Mouse (Mus musculus) neural tube, embryonic 12.5 days (tissue): ENCODE measurements around the gene Daam1. TPM values are rescaled to one million over a fixed set of nuclear protein-coding genes. Genes with fewer than 3 reads are reported as not detected.

Source experiments
- ATAC-seq: fragments of 200-750 bp; cut with Nextera tagmentation; 2 replicates; pipeline ENCODE4 v1.8.0; 2017; ENCODE audit warnings: low read depth, mild to moderate bottlenecking, moderate TSS enrichment, moderate library complexity; ENCODE audit not compliant: low FRiP score
- H3K27ac ChIP-seq: fragments of 300-500 bp; sonication (generic); 2 replicates; pipeline ENCODE4 v1.5.1; 2016
- H3K27me3 ChIP-seq: fragments of 300-500 bp; sonication (generic); replicated peaks from 2 replicates; pipeline ENCODE4 v1.6.1; 2016; ENCODE audit warnings: mild to moderate bottlenecking
- H3K36me3 ChIP-seq: fragments of 300-500 bp; sonication (generic); 2 replicates; pipeline ENCODE4 v1.6.1; 2016; ENCODE audit warnings: mild to moderate bottlenecking
- H3K4me1 ChIP-seq: fragments of 300-500 bp; sonication (generic); 2 replicates; pipeline ENCODE4 v1.6.1; 2016
- H3K4me2 ChIP-seq: fragments of 300-500 bp; sonication (generic); replicated peaks from 2 replicates; pipeline ENCODE4 v1.6.1; 2016; ENCODE audit warnings: mild to moderate bottlenecking
- H3K4me3 ChIP-seq: fragments of 300-500 bp; sonication (generic); 2 replicates; pipeline ENCODE4 v1.5.1; 2016
- H3K9ac ChIP-seq: fragments of 300-500 bp; sonication (generic); 2 replicates; pipeline ENCODE4 v1.6.1; 2016; ENCODE audit warnings: mild to moderate bottlenecking
- H3K9me3 ChIP-seq: fragments of 300-500 bp; sonication (generic); 2 replicates; pipeline ENCODE4 v1.6.1; 2016; ENCODE audit warnings: mild to moderate bottlenecking
- WGBS: fragments of 180-500 bp; shearing (Covaris S2); methylation state at CpG from one replicate; pipeline ENCODE4 v1.1.7; 2016; 5-methylcytosine and 5-hydroxymethylcytosine counted together
- polyA plus RNA-seq: library from polyadenylated mRNA; unstranded; fragments of >200 nt; fragmentation: Nextera tagmentation; extraction: Ambion mirVana; gene quantifications from 2 replicates; pipeline ENCODE4 v1.2.1, GENCODE M21; 2016

Gene Daam1
- polyA plus RNA-seq, 1 experiment from 2014 or later = 16.1 TPM

- H3K9me3 ChIP-seq = no peaks in the 10 kb centered on the region
- H3K36me3 ChIP-seq = peaks cover 37% of the 10 kb centered on the region
- H3K9ac ChIP-seq = no peak overlapping the region
- H3K27ac ChIP-seq = no peak overlapping the region
- no peak overlapping the region for H3K4me3 ChIP-seq
- 88% methylated on average over 9 of the region's 9 CpGs for whole genome bisulfite sequencing
- H3K4me1 ChIP-seq = no peaks in the 10 kb centered on the region
- no peak for ATAC-seq
- H3K4me2 ChIP-seq = no peak overlapping the region
- no peaks in the 10 kb centered on the region for H3K27me3 ChIP-seq
These were observed 140.1 kb downstream of the Daam1 start for GRCm38 (mm10) chr12:71970791-71971654.

DNA sequence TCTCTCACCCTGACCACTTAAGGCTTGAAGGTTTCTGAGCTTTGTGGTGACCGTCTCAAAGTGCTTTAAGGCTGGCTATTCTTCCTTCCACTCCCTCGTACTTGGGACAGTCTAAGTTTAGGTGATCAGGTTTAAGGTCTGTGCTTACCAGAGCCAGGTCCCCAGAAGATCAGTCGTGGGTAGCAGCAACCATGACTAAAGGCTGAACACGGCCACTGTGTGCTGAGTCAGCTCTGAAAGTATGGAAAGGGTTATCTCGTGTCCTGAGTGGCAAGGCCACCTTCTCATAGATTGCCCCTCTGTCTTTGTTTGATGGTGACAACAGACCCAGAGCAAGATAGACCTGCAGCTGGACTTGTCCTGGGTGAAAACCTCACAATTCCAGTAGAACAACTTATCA, 141.2 kb downstream of the Daam1 start:
- H3K4me3 ChIP-seq = no peak overlapping the region
- H3K9ac ChIP-seq = no peak overlapping the region
- H3K9me3 ChIP-seq = no peaks in the 10 kb centered on the region
- 84% methylated on average over 5 of the region's 5 CpGs for WGBS
- no peak overlapping the region for H3K27ac ChIP-seq
- peaks cover 48% of the 10 kb centered on the region for H3K36me3 ChIP-seq
- no peaks in the 10 kb centered on the region for H3K4me1 ChIP-seq
- H3K27me3 ChIP-seq = no peaks in the 10 kb centered on the region
- H3K4me2 ChIP-seq = no peak overlapping the region
- ATAC-seq = no peak

DNA sequence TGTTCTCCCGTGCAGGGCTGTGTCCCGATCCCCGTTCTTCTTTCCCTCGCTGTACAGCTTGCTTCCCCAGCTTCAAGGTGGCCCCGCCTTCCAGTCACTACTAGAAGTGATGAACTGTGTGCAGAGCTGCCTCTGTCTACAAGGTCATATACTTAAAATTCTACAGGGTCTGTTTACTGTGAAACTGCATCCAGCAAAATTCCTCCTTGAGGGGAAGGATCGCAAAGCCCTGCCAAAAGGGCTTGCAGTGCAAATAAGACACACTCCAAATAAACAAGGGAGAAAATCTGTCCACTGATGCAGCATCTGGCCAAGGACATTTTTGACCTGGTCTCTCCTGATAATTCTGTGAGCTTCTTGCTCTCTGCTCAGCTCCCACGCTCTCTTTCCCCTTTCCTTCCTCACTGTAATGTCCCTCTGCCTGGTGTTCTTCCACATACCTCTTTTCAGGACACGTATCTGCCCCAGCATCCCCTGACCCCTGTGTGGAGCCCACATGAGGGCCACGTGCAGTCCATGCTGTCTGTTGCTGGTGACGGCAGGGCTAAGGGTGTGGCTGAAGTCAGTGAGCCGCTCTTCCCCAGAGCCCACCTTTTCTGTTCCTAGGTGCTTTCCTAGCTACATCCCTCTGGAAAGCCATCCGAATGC, 141.9 kb downstream of the Daam1 start:
- no peak overlapping the region for H3K4me2 ChIP-seq
- no peak overlapping the region for H3K4me3 ChIP-seq
- H3K9me3 ChIP-seq = no peaks in the 10 kb centered on the region
- WGBS = 86% methylated on average over 12 of the region's 12 CpGs
- H3K9ac ChIP-seq = no peak overlapping the region
- no peak overlapping the region for H3K27ac ChIP-seq
- ATAC-seq = no peak
- H3K36me3 ChIP-seq = peaks cover 54% of the 10 kb centered on the region
- H3K4me1 ChIP-seq = no peaks in the 10 kb centered on the region
- no peaks in the 10 kb centered on the region for H3K27me3 ChIP-seq

DNA sequence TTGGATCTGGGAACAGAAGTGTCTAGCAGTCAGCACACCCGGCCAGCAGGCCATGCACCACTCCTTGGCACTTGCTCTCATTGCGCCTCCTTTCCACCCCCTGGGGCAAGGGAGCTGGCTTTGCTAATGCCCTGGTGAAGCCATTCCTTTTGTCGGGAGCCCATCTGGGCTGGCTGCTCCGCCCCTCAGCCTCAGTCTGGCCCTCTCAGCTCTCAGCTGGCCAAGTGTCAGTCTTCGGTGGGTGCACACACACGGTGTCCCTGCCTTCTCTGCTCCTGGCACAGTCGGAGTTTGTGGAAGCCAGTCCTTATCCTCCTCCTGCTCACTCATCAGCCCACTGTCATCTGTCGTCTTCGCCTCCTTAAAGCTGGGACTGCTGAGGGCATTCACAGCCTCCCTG, 142.7 kb downstream of the Daam1 start:
- Histone ChIP-seq H3K4me1 (no peaks in the 10 kb centered on the region), H3K4me3 (no peak overlapping the region), H3K27ac (no peak overlapping the region), H3K36me3 (peaks cover 58% of the 10 kb centered on the region), H3K4me2 (no peak overlapping the region), H3K27me3 (no peaks in the 10 kb centered on the region), H3K9ac (no peak overlapping the region), H3K9me3 (no peaks in the 10 kb centered on the region)
- no peak for ATAC-seq
- WGBS = 60% methylated on average over 9 of the region's 9 CpGs

DNA sequence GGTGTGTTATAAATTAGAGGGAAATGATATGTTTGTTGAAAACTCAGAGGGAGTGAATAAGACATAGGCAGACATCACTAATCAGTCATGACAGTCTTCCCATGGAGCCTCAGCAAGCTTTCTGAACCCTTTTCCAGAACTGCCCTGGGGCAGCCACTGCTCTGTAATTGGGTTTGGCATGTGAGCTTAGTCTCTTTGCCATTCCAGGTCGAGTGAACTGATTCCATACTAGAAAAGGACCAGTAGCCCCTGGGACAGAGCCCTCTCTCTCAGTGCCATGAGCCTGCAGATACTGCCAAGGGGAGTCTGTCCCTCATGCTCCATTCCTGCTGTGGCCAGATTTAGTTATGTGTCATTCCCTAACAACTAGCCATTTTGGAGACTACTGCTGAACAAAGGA, 144.7 kb downstream of the Daam1 start:
- Histone ChIP-seq H3K36me3 (peaks cover 71% of the 10 kb centered on the region), H3K27ac (no peak overlapping the region), H3K4me1 (no peaks in the 10 kb centered on the region), H3K9me3 (no peaks in the 10 kb centered on the region), H3K4me3 (no peak overlapping the region), H3K9ac (no peak overlapping the region), H3K4me2 (no peak overlapping the region), H3K27me3 (no peaks in the 10 kb centered on the region)
- no peak for ATAC-seq
- WGBS = 76% methylated on average over 1 of the region's 1 CpGs

- Histone ChIP-seq H3K4me1 (no peaks in the 10 kb centered on the region), H3K27ac (no peak overlapping the region), H3K9me3 (no peaks in the 10 kb centered on the region), H3K4me2 (no peak overlapping the region), H3K36me3 (peaks cover 70% of the 10 kb centered on the region), H3K27me3 (no peaks in the 10 kb centered on the region), H3K4me3 (no peak overlapping the region), H3K9ac (no peak overlapping the region)
- 69% methylated on average over 7 of the region's 7 CpGs for WGBS
- no peak for ATAC-seq
These were observed 145.6 kb downstream of the Daam1 start for GRCm38 (mm10) chr12:71976361-71976960.

- Histone ChIP-seq H3K27ac (no peak overlapping the region), H3K9me3 (no peaks in the 10 kb centered on the region), H3K4me1 (no peaks in the 10 kb centered on the region), H3K27me3 (no peaks in the 10 kb centered on the region), H3K4me2 (no peak overlapping the region), H3K36me3 (peaks cover 67% of the 10 kb centered on the region), H3K9ac (no peak overlapping the region), H3K4me3 (no peak overlapping the region)
- ATAC-seq = no peak
- WGBS = 93% methylated on average over 7 of the region's 7 CpGs
These were observed 146.5 kb downstream of the Daam1 start for GRCm38 (mm10) chr12:71977364-71977763.

- no peak overlapping the region for H3K4me2 ChIP-seq
- no peaks in the 10 kb centered on the region for H3K4me1 ChIP-seq
- no peak for ATAC-seq
- H3K9me3 ChIP-seq = no peaks in the 10 kb centered on the region
- peaks cover 77% of the 10 kb centered on the region for H3K36me3 ChIP-seq
- no peak overlapping the region for H3K9ac ChIP-seq
- no peak overlapping the region for H3K4me3 ChIP-seq
- no peak overlapping the region for H3K27ac ChIP-seq
- WGBS = 77% methylated on average over 12 of the region's 12 CpGs
- no peaks in the 10 kb centered on the region for H3K27me3 ChIP-seq
These were observed 147.9 kb downstream of the Daam1 start for GRCm38 (mm10) chr12:71978513-71979352.

- H3K27me3 ChIP-seq = no peaks in the 10 kb centered on the region
- H3K27ac ChIP-seq = no peak overlapping the region
- no peaks in the 10 kb centered on the region for H3K9me3 ChIP-seq
- H3K4me1 ChIP-seq = no peaks in the 10 kb centered on the region
- no peak for ATAC-seq
- no peak overlapping the region for H3K4me2 ChIP-seq
- H3K9ac ChIP-seq = no peak overlapping the region
- no peak overlapping the region for H3K4me3 ChIP-seq
- peaks cover 84% of the 10 kb centered on the region for H3K36me3 ChIP-seq
- 77% methylated on average over 6 of the region's 6 CpGs for WGBS
These were observed 149.3 kb downstream of the Daam1 start for GRCm38 (mm10) chr12:71980166-71980565.

DNA sequence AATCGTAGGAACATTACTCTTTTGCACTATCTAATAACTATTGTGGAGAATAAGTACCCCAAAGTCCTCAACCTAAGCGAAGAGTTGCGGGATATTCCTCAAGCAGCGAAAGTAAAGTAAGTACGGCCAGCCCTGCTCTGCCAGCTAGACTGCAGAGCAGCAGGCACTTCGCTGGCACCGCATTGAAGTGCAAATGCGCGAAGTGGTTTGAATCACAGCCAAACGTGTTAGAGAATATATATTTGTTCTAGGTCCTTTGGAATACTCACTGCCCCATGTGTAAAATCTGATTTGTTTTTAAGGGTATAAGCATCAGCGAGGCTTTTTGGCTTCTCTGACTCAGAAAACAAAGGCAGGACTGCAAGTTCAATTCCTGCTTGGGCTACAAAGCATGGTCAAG, 149.9 kb downstream of the Daam1 start:
- 85% methylated on average over 11 of the region's 11 CpGs for WGBS
- no peak for ATAC-seq
- Histone ChIP-seq H3K36me3 (peaks cover 84% of the 10 kb centered on the region), H3K27me3 (no peaks in the 10 kb centered on the region), H3K4me3 (no peak overlapping the region), H3K4me1 (no peaks in the 10 kb centered on the region), H3K27ac (no peak overlapping the region), H3K4me2 (no peak overlapping the region), H3K9me3 (no peaks in the 10 kb centered on the region), H3K9ac (no peak overlapping the region)

GRCm38 (mm10) chr12:71981250-71981649, 150.4 kb downstream of the Daam1 start:
- peaks cover 84% of the 10 kb centered on the region for H3K36me3 ChIP-seq
- no peak overlapping the region for H3K4me2 ChIP-seq
- no peak overlapping the region for H3K27ac ChIP-seq
- no peaks in the 10 kb centered on the region for H3K27me3 ChIP-seq
- ATAC-seq = no peak
- 78% methylated on average over 8 of the region's 8 CpGs for WGBS
- H3K4me1 ChIP-seq = no peaks in the 10 kb centered on the region
- H3K9ac ChIP-seq = no peak overlapping the region
- no peaks in the 10 kb centered on the region for H3K9me3 ChIP-seq
- no peak overlapping the region for H3K4me3 ChIP-seq

DNA sequence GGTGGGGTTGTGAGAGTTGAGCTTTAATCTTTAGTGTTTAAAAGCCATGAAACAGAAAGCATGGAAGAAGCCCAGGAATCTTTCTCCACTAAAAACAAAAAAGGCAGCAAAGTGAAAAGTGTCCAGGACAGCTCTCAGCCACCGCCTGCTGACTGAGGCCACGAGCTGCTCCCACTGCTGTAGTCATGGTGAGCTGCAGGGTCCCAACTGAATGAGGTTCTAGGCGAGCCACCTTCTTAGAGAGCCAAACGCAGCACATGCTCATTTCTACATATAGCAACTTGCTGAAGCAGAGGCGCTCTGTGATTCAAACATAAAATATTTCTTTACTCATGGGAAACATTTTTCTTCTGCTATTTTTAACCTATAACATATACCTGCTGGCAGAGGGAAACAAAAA, 150.9 kb downstream of the Daam1 start:
- WGBS = 84% methylated on average over 5 of the region's 5 CpGs
- no peak overlapping the region for H3K27ac ChIP-seq
- no peak overlapping the region for H3K4me2 ChIP-seq
- ATAC-seq = no peak
- H3K4me1 ChIP-seq = no peaks in the 10 kb centered on the region
- H3K36me3 ChIP-seq = peaks cover 84% of the 10 kb centered on the region
- H3K9me3 ChIP-seq = no peaks in the 10 kb centered on the region
- H3K27me3 ChIP-seq = no peaks in the 10 kb centered on the region
- H3K9ac ChIP-seq = no peak overlapping the region
- H3K4me3 ChIP-seq = no peak overlapping the region
